Mouse (Mus musculus): ENCODE results near the gene Plxna4. TPM values are rescaled to one million over a fixed set of nuclear protein-coding genes. Genes with fewer than 3 reads are reported as not detected.

Plxna4 gene
- polyA plus RNA-seq, 1 experiment from 2014 or later = 0.26 TPM

DNA sequence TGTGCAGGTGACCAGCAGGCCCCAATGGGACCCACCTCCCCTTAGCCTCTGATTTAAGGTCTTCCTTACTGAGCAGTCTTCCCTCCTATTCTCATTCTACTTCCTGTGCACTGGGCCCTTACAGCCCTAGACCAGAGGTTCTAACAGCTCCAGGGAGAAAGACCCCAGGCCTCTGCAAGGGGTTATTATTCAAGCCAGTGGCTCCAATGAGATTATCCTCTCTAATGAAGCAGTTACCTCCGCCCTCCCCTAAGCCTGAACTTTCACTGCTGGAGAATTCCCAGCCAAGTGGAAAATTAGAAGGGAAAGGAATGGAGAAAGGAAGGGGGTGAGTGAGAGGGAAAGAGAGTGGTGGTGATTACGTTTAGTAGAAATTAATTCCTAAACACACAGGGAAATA is 345.0 kb downstream of the Plxna4 start:
- no peak for ATAC-seq (ENCODE audit: low read depth)
- no peaks in the 10 kb centered on the region for H3K36me3 ChIP-seq (ENCODE audit: control insufficient read depth, insufficient read depth)

DNA sequence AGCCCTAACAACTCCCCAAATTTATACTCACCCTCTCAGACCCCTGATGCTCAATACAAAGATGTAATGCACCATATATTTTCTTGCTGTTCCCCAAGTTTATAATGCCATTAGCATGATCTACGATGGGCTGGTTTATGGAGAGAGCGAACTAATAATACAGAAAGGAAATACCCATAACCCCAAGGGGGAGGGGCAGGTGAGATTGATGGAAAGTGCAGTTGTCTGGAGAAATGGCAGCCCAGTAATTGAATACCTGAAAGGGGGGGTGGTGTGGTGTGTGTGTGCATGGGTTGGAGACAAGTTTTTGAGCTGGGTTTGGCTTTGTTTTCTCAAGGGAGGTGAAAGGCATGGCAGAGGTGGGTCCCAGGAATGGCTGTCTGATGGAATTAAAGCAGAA is 356.6 kb downstream of the Plxna4 start:
- Histone ChIP-seq H3K4me1 (ENCODE audit: control insufficient read depth, low read depth, low read length) (no peaks in the 10 kb centered on the region), H3K36me3 (ENCODE audit: control insufficient read depth, insufficient read depth) (no peaks in the 10 kb centered on the region), H3K4me3 (ENCODE audit: low read depth, low read length) (no peak overlapping the region), H3K27me3 (ENCODE audit: control insufficient read depth, insufficient read depth, low read depth, low read length) (no peaks in the 10 kb centered on the region), H3K4me2 (ENCODE audit: low read depth, low read length) (no peak overlapping the region), H3K27ac (ENCODE audit: low read length) (no peak overlapping the region), H3K9me3 (replicated peaks; ENCODE audit: control insufficient read depth, low read length) (no peaks in the 10 kb centered on the region), H3K9ac (ENCODE audit: low read depth, low read length) (no peak overlapping the region)
- WGBS (ENCODE audit: insufficient replicate concordance) = 66% methylated on average over 2 of the region's 2 CpGs
- ATAC-seq (ENCODE audit: low read depth) = no peak

More for the DNA sequence above, 345.0 kb downstream of the Plxna4 start:
- WGBS (ENCODE audit: insufficient replicate concordance) = 46% methylated on average over 2 of the region's 2 CpGs
- H3K4me3 ChIP-seq (ENCODE audit: low read depth, low read length) = no peak overlapping the region
- no peak overlapping the region for H3K27ac ChIP-seq (ENCODE audit: low read length)
- no peak overlapping the region for H3K4me2 ChIP-seq (ENCODE audit: low read depth, low read length)
- H3K4me1 ChIP-seq (ENCODE audit: control insufficient read depth, low read depth, low read length) = no peaks in the 10 kb centered on the region
- no peak overlapping the region for H3K9ac ChIP-seq (ENCODE audit: low read depth, low read length)
- no peaks in the 10 kb centered on the region for H3K9me3 ChIP-seq (replicated peaks; ENCODE audit: control insufficient read depth, low read length)
- no peaks in the 10 kb centered on the region for H3K27me3 ChIP-seq (ENCODE audit: control insufficient read depth, insufficient read depth, low read depth, low read length)

DNA sequence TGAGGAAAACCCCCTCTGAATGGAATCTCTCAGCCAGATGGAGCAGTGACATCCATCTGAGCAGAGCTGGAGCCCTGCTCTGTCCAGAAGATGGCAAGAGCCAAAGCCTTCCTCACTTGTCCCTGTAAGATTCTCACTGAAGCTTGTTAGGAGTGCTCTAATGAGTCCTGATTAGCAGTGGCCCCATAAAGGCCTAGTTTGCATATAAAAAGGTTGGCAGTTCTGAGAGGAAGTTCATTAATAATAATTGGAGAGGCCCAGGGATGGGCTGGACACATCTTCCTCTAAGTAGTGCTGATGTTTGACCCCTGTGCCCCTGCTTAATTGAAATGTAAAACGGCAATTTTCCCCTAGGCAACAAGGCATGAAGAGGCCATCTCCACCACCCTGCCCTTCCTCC is 361.4 kb downstream of the Plxna4 start:
- 57% methylated on average over 1 of the region's 1 CpGs for WGBS (ENCODE audit: insufficient replicate concordance)
- no peak overlapping the region for H3K4me2 ChIP-seq (ENCODE audit: low read depth, low read length)
- H3K4me1 ChIP-seq (ENCODE audit: control insufficient read depth, low read depth, low read length) = no peaks in the 10 kb centered on the region
- no peak overlapping the region for H3K9ac ChIP-seq (ENCODE audit: low read depth, low read length)
- ATAC-seq (ENCODE audit: low read depth) = no peak
- H3K36me3 ChIP-seq (ENCODE audit: control insufficient read depth, insufficient read depth) = no peaks in the 10 kb centered on the region
- no peaks in the 10 kb centered on the region for H3K9me3 ChIP-seq (replicated peaks; ENCODE audit: control insufficient read depth, low read length)
- H3K4me3 ChIP-seq (ENCODE audit: low read depth, low read length) = no peak overlapping the region
- no peaks in the 10 kb centered on the region for H3K27me3 ChIP-seq (ENCODE audit: control insufficient read depth, insufficient read depth, low read depth, low read length)
- no peak overlapping the region for H3K27ac ChIP-seq (ENCODE audit: low read length)

DNA sequence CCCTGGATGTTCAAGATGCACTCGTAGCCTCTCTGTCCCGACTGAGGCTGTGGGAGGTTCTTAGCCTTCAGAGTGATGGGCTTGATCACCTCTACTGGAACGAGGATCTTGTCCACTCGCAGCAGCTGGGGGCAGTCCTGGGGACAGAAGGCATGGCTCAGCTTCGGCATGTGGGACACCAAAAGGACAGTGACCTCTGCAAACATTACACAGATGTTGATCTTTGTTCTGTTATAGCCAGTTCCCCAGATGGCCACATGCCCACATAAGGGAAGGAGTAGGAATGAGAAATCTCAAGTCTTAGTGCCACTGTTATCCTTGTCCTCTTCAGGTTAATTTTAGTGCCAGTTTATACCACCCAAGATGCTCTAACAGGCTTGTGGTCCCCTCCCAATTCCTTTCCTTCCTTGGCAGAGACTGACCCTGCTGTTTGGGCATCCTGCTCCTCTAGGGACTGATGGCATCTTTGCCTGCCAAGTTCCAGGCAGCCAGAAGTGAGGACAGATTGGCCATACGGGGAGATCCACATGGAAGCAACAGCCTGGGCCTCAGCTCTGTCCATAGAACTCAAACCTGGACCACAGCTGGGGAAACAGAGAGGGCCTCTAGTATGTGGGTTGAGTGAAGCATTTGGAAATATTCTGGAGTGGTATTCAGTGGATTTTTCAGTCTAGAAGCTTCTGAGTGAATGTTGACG is 363.8 kb downstream of the Plxna4 start:
- WGBS (ENCODE audit: insufficient replicate concordance) = 61% methylated on average over 7 of the region's 7 CpGs
- Histone ChIP-seq H3K27me3 (ENCODE audit: control insufficient read depth, insufficient read depth, low read depth, low read length) (no peaks in the 10 kb centered on the region), H3K4me3 (ENCODE audit: low read depth, low read length) (no peak overlapping the region), H3K9me3 (replicated peaks; ENCODE audit: control insufficient read depth, low read length) (no peaks in the 10 kb centered on the region), H3K4me2 (ENCODE audit: low read depth, low read length) (no peak overlapping the region), H3K9ac (ENCODE audit: low read depth, low read length) (no peak overlapping the region), H3K27ac (ENCODE audit: low read length) (no peak overlapping the region), H3K4me1 (ENCODE audit: control insufficient read depth, low read depth, low read length) (no peaks in the 10 kb centered on the region), H3K36me3 (ENCODE audit: control insufficient read depth, insufficient read depth) (no peaks in the 10 kb centered on the region)
- ATAC-seq (ENCODE audit: low read depth) = no peak

DNA sequence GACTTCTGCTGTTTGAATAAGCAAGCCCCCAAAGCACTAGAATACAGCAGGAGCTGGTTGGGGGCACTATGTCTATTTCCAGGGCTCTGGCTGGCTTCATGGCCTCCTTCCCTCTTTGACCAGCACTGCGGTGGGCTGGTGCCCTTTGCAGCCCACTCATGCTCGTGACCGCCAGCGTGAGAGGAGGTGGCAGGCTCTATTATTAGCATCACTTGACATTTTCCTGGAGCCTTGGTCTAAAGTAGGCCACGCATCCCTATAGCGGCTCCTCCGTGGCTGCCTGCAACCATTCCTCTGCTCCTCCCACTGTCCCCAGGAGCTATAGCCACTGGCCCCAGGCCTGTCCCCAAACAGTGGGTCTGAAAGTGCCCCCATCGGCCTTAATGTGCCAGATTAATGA is 367.2 kb downstream of the Plxna4 start:
- Histone ChIP-seq H3K4me3 (ENCODE audit: low read depth, low read length) (no peak overlapping the region), H3K4me1 (ENCODE audit: control insufficient read depth, low read depth, low read length) (no peaks in the 10 kb centered on the region), H3K36me3 (ENCODE audit: control insufficient read depth, insufficient read depth) (no peaks in the 10 kb centered on the region), H3K4me2 (ENCODE audit: low read depth, low read length) (no peak overlapping the region), H3K9me3 (replicated peaks; ENCODE audit: control insufficient read depth, low read length) (no peaks in the 10 kb centered on the region), H3K9ac (ENCODE audit: low read depth, low read length) (no peak overlapping the region), H3K27ac (ENCODE audit: low read length) (no peak overlapping the region), H3K27me3 (ENCODE audit: control insufficient read depth, insufficient read depth, low read depth, low read length) (no peaks in the 10 kb centered on the region)
- 72% methylated on average over 8 of the region's 8 CpGs for WGBS (ENCODE audit: insufficient replicate concordance)
- no peak for ATAC-seq (ENCODE audit: low read depth)

DNA sequence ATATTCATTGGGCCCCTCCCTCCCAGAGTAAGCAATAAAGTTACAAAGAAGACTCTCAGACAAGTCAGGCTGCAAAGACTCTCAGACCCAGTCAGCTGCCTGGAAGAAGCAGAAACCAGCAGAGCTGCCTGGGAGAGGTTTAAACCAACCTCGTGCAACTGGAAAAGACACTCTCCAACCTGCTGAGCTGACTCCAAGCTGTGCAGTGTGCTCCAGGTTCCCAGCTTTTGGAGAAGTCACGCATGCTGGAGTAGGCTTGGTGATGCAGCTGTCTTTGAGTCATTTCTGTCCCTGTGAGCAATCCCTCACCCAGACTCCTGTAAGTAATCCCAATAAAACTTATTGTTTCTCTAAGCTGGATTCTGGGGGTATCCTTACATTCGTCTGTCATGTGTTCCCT is 369.4 kb downstream of the Plxna4 start:
- WGBS (ENCODE audit: insufficient replicate concordance) = 54% methylated on average over 3 of the region's 3 CpGs
- no peaks in the 10 kb centered on the region for H3K9me3 ChIP-seq (replicated peaks; ENCODE audit: control insufficient read depth, low read length)
- H3K4me3 ChIP-seq (ENCODE audit: low read depth, low read length) = no peak overlapping the region
- no peak overlapping the region for H3K27ac ChIP-seq (ENCODE audit: low read length)
- H3K27me3 ChIP-seq (ENCODE audit: control insufficient read depth, insufficient read depth, low read depth, low read length) = no peaks in the 10 kb centered on the region
- no peak for ATAC-seq (ENCODE audit: low read depth)
- H3K36me3 ChIP-seq (ENCODE audit: control insufficient read depth, insufficient read depth) = no peaks in the 10 kb centered on the region
- no peak overlapping the region for H3K9ac ChIP-seq (ENCODE audit: low read depth, low read length)
- no peak overlapping the region for H3K4me2 ChIP-seq (ENCODE audit: low read depth, low read length)
- no peaks in the 10 kb centered on the region for H3K4me1 ChIP-seq (ENCODE audit: control insufficient read depth, low read depth, low read length)

DNA sequence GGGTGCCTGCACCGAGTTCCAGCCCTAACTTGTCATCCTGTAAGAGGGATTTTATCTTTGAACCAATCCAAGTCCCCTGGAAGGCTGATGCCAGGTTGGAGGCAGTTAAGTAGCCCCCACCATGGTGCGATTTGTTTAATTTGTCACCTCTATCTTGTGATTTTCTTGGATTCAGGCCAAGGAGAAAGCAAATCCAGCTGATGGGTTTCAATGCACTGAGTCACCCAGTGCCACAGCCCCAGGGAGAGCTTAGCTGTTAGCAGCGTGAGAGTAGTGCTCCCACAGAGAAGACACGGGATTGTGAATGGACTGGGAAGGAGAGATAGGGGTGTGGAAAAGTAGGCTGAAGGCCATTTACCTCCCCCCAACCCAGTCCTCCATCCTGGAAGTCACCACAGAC is 375.6 kb downstream of the Plxna4 start:
- Histone ChIP-seq H3K27me3 (ENCODE audit: control insufficient read depth, insufficient read depth, low read depth, low read length) (no peaks in the 10 kb centered on the region), H3K4me2 (ENCODE audit: low read depth, low read length) (no peak overlapping the region), H3K9me3 (replicated peaks; ENCODE audit: control insufficient read depth, low read length) (no peaks in the 10 kb centered on the region), H3K9ac (ENCODE audit: low read depth, low read length) (no peak overlapping the region), H3K27ac (ENCODE audit: low read length) (no peak overlapping the region), H3K4me1 (ENCODE audit: control insufficient read depth, low read depth, low read length) (no peaks in the 10 kb centered on the region), H3K4me3 (ENCODE audit: low read depth, low read length) (no peak overlapping the region), H3K36me3 (ENCODE audit: control insufficient read depth, insufficient read depth) (no peaks in the 10 kb centered on the region)
- ATAC-seq (ENCODE audit: low read depth) = no peak
- WGBS (ENCODE audit: insufficient replicate concordance) = 49% methylated on average over 4 of the region's 4 CpGs

DNA sequence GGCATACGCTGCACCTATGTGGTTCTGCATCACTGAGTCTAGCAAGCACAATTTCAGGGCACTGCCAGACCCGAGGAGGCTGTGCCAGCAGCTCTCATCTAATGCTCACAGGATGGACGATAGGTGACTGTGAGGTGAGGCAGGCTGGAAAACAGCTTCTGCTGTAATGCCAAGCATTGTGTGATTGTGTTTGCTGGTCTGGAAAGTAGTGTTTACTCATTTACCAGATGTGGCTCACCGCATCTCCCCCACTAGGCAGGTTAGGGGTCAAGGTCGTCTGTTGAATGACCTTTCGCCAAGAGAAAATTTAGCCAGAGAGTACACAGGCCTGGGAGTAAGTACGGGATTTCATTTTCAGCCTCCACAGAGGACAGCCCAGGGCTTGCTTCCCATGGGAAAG is 377.9 kb downstream of the Plxna4 start:
- 59% methylated on average over 7 of the region's 7 CpGs for WGBS (ENCODE audit: insufficient replicate concordance)
- H3K36me3 ChIP-seq (ENCODE audit: control insufficient read depth, insufficient read depth) = no peaks in the 10 kb centered on the region
- H3K9me3 ChIP-seq (replicated peaks; ENCODE audit: control insufficient read depth, low read length) = no peaks in the 10 kb centered on the region
- H3K4me3 ChIP-seq (ENCODE audit: low read depth, low read length) = no peak overlapping the region
- no peaks in the 10 kb centered on the region for H3K4me1 ChIP-seq (ENCODE audit: control insufficient read depth, low read depth, low read length)
- no peak overlapping the region for H3K9ac ChIP-seq (ENCODE audit: low read depth, low read length)
- H3K27me3 ChIP-seq (ENCODE audit: control insufficient read depth, insufficient read depth, low read depth, low read length) = no peaks in the 10 kb centered on the region
- no peak overlapping the region for H3K27ac ChIP-seq (ENCODE audit: low read length)
- H3K4me2 ChIP-seq (ENCODE audit: low read depth, low read length) = no peak overlapping the region
- ATAC-seq (ENCODE audit: low read depth) = no peak; the same call in 1 of the 2 replicates

DNA sequence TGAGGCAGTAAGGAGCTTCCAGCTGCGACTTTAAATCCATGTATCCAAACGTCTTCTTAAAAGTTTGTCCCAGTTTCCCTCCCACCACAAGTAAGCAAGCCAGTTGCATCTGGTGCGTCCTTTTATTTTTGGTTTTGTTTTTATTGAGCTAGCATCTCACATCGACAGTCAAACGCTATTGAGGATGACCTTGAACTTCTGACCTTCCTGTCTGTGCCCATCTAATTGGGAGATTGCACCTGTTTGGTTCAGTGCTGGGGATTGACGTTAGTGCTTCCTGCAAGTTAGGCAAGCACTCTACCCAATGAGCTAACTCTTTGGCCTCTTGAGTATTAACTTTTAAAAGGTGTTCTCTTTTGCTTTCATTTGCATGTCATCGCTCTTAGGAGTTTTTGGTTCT is 379.0 kb downstream of the Plxna4 start:
- no peak overlapping the region for H3K4me2 ChIP-seq (ENCODE audit: low read depth, low read length)
- no peak overlapping the region for H3K4me3 ChIP-seq (ENCODE audit: low read depth, low read length)
- no peak overlapping the region for H3K27ac ChIP-seq (ENCODE audit: low read length)
- ATAC-seq (ENCODE audit: low read depth) = no peak
- WGBS (ENCODE audit: insufficient replicate concordance) = 55% methylated on average over 7 of the region's 7 CpGs
- no peaks in the 10 kb centered on the region for H3K36me3 ChIP-seq (ENCODE audit: control insufficient read depth, insufficient read depth)
- H3K27me3 ChIP-seq (ENCODE audit: control insufficient read depth, insufficient read depth, low read depth, low read length) = no peaks in the 10 kb centered on the region
- no peaks in the 10 kb centered on the region for H3K4me1 ChIP-seq (ENCODE audit: control insufficient read depth, low read depth, low read length)
- H3K9me3 ChIP-seq (replicated peaks; ENCODE audit: control insufficient read depth, low read length) = no peaks in the 10 kb centered on the region
- H3K9ac ChIP-seq (ENCODE audit: low read depth, low read length) = no peak overlapping the region

Data from liver, embryonic 16.5 days (tissue).